In the genomic region with DNA sequence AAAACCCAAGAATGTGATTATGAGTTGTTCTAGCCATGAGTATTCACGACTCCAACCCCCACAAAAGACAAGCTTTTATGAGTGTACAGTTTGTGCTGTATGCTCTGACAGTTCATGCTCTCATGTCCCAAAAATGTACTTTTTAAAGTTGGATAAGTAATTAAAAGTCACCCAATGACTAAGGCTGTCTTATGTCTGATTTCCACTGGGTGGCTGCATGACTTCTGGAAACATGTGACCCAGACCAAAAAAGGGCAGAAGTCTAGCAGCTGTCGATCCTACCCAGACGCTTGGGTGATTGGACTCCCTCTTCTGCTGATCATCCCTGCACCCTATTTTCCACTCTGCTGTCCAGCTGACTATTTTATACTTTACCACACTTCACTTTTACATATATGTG, we compare ENCODE assay signal across 23 mouse cellular contexts.
DNase-seq lines count a peak whose midpoint lies in the region; ATAC-seq and TF ChIP-seq lines count a peak whose summit lies in the region.
"Had no signal": no experiment of that assay in that cellular context is flagged by ENCODE, and none has a peak within 500 bp of the region (broad histone marks: within the 10 kb centered on the region; RNA-seq: fewer than 3 reads in every experiment).

No protein-coding gene starts in this region.

- POLR2A ChIA-PET in Patski (lab: Charles Lee) = interaction anchor here (0.6 kb wide), 1 partner anchor 243 kb away, joined by 3 read pairs; no protein-coding TSS in a partner anchor

- no peak overlapping the region for H3K4me3 ChIP-seq in heart, embryonic 12.5 days
- no peak overlapping the region for H3K4me3 ChIP-seq in kidney, postnatal 0 days (replicated peaks; ENCODE audit: low read depth, low read length)
- H3K4me3 ChIP-seq in thymus, adult 2 months (ENCODE audit: control insufficient read depth, insufficient read depth, low read length) = no peak overlapping the region
- H3K4me3 ChIP-seq: forebrain, embryonic 15.5 days; hindbrain, embryonic 15.5 days; left cerebral cortex, adult 2 months; liver, embryonic 13.5 days; neural tube, embryonic 13.5 days had no signal

- TF ChIP-seq CTCF in kidney, postnatal 0 days (IDR thresholded peaks at IDR 0.05; ENCODE audit: low read depth) = peak; percentile 14; the same call in 1 of the 2 replicates
- peak; percentile 18 for TF ChIP-seq CTCF in Patski (IDR thresholded peaks at IDR 0.05)
- no peak for TF ChIP-seq CTCF in thymus, adult 2 months (IDR thresholded peaks at IDR 0.05; ENCODE audit: borderline replicate concordance, control insufficient read depth, extremely low read depth, insufficient read depth, low read length, poor library complexity)

- H3K36me3 ChIP-seq in heart, embryonic 12.5 days = no peaks in the 10 kb centered on the region
- no peaks in the 10 kb centered on the region for H3K36me3 ChIP-seq in kidney, postnatal 0 days (ENCODE audit: insufficient read depth, low read length)
- H3K36me3 ChIP-seq in thymus, adult 2 months (ENCODE audit: control insufficient read depth, insufficient read depth, low read length) = no peaks in the 10 kb centered on the region
- H3K36me3 ChIP-seq: forebrain, embryonic 15.5 days; hindbrain, embryonic 15.5 days; liver, embryonic 13.5 days; neural tube, embryonic 13.5 days had no signal

- TF ChIP-seq POLR2A in thymus, adult 2 months (IDR thresholded peaks at IDR 0.05; ENCODE audit: control insufficient read depth, extremely low read depth, insufficient read depth, low read length, poor library complexity) = no peak

- H3K27ac ChIP-seq in heart, embryonic 12.5 days (ENCODE audit: poor library complexity, severe bottlenecking) = no peak overlapping the region
- no peak overlapping the region for H3K27ac ChIP-seq in kidney, postnatal 0 days
- no peak overlapping the region for H3K27ac ChIP-seq in thymus, adult 2 months (ENCODE audit: control insufficient read depth, insufficient read depth, low read length)
- H3K27ac ChIP-seq: forebrain, embryonic 15.5 days; hindbrain, embryonic 15.5 days; left cerebral cortex, adult 2 months; liver, embryonic 13.5 days; neural tube, embryonic 13.5 days had no signal

- DNase-seq in heart, adult 11 months = peak; percentile 91
- peak; percentile 68 for DNase-seq in kidney, postnatal 0 days (ENCODE audit: low spot score)
- no peak for DNase-seq in kidney, postnatal 10 days
- DNase-seq in 3T3-L1 (ENCODE audit: low read depth, low spot score) = peak; percentile 44
- DNase-seq in Patski (ENCODE audit: low read depth, low spot score) = no peak
- no peak for DNase-seq in urinary bladder, postnatal 4 days (ENCODE audit: low spot score in 2 of 2)
- DNase-seq in thymus, adult 2 months = no peak
- DNase-seq: adrenal gland, postnatal 36 days; cerebellum, adult 9-10 months; gastrocnemius, postnatal 36 days; layer of hippocampus, adult 9-11 months; liver, embryonic 13.5 days; midbrain, embryonic 14.5 days; retina, postnatal 1 day; right cerebral cortex, postnatal 25 days; spleen, adult 18-20 months; thymus, postnatal 36 days had no signal

- no peaks in the 10 kb centered on the region for H3K9me3 ChIP-seq in heart, embryonic 12.5 days (replicated peaks)
- H3K9me3 ChIP-seq in kidney, postnatal 0 days (replicated peaks; ENCODE audit: low read length) = no peaks in the 10 kb centered on the region
- H3K9me3 ChIP-seq: forebrain, embryonic 15.5 days; hindbrain, embryonic 15.5 days; liver, embryonic 13.5 days; neural tube, embryonic 13.5 days had no signal

- CTCF ChIA-PET in Patski (lab: Charles Lee) = no interaction called here

- in situ Hi-C loops in Patski (cut with MboI; ENCODE audit: low pct_unique_long_range_greater_than_20kb) = loop anchor here (5.0 kb wide), 2 partner anchors 100 to 195 kb away; no protein-coding TSS in a partner anchor

- WGBS in heart, embryonic 12.5 days = 54% methylated on average over 3 of the region's 3 CpGs
- 60% methylated on average over 3 of the region's 3 CpGs for WGBS in kidney, postnatal 0 days
- 74% methylated on average over 3 of the region's 3 CpGs for WGBS in thymus, adult 2 months

- H3K9ac ChIP-seq in heart, embryonic 12.5 days = no peak overlapping the region
- no peak overlapping the region for H3K9ac ChIP-seq in kidney, postnatal 0 days (ENCODE audit: low read depth, low read length)
- H3K9ac ChIP-seq: forebrain, embryonic 15.5 days; hindbrain, embryonic 15.5 days; liver, embryonic 13.5 days; neural tube, embryonic 13.5 days had no signal

- no peaks in the 10 kb centered on the region for H3K27me3 ChIP-seq in heart, embryonic 12.5 days (replicated peaks)
- H3K27me3 ChIP-seq in kidney, postnatal 0 days (ENCODE audit: insufficient read depth, low read length) = no peaks in the 10 kb centered on the region
- H3K27me3 ChIP-seq in Patski = no peaks in the 10 kb centered on the region
- no peaks in the 10 kb centered on the region for H3K27me3 ChIP-seq in thymus, adult 2 months (ENCODE audit: control insufficient read depth, insufficient read depth, low read length)
- H3K27me3 ChIP-seq: forebrain, embryonic 15.5 days; hindbrain, embryonic 15.5 days; liver, embryonic 13.5 days; neural tube, embryonic 13.5 days had no signal

- H3K4me1 ChIP-seq in heart, embryonic 12.5 days (replicated peaks) = 0 out of 2 replicates have a peak, but pooled peaks cover 3% of the 10 kb centered on the region
- H3K4me1 ChIP-seq in kidney, postnatal 0 days (replicated peaks; ENCODE audit: insufficient read depth, low read length) = no peaks in the 10 kb centered on the region
- no peaks in the 10 kb centered on the region for H3K4me1 ChIP-seq in thymus, adult 2 months (replicated peaks; ENCODE audit: control insufficient read depth, insufficient read depth, low read length)
- H3K4me1 ChIP-seq: forebrain, embryonic 15.5 days; hindbrain, embryonic 15.5 days; liver, embryonic 13.5 days; neural tube, embryonic 13.5 days had no signal

- H3K4me2 ChIP-seq in heart, embryonic 12.5 days = no peak overlapping the region
- no peak overlapping the region for H3K4me2 ChIP-seq in kidney, postnatal 0 days (ENCODE audit: low read length)
- H3K4me2 ChIP-seq: forebrain, embryonic 15.5 days; heart, embryonic 11.5 days; hindbrain, embryonic 15.5 days; liver, embryonic 13.5 days; neural tube, embryonic 13.5 days had no signal

- no peak for ATAC-seq in heart, embryonic 12.5 days (ENCODE audit: insufficient number of reproducible peaks, low FRiP score)
- no peak for ATAC-seq in kidney, postnatal 0 days (replicated peaks; ENCODE audit: low FRiP score, low read depth)
- ATAC-seq in Patski = peak; percentile 25
- ATAC-seq: forebrain, embryonic 15.5 days had no signal

Comparison
In these comparisons a context has a peak if more than half of its experiments do, and no peak if none do; other contexts are left out.
1. DNase-seq: peak in heart, adult 11 months (single experiment), kidney, postnatal 0 days (single experiment) and 3T3-L1 (single experiment); none in kidney, postnatal 10 days (single experiment), Patski (single experiment), urinary bladder, postnatal 4 days (0 of 2) and thymus, adult 2 months (single experiment).